Mouse (Mus musculus) heart, embryonic 13.5 days (tissue): ENCODE measurements around the gene 4930544D05Rik. TPM values are rescaled to one million over a fixed set of nuclear protein-coding genes. Genes with fewer than 3 reads are reported as not detected.

Experiments
- ATAC-seq: fragments of 200-750 bp; cut with Nextera tagmentation; 2 replicates; pipeline ENCODE4 v1.8.0; 2017; ENCODE audit warnings: moderate TSS enrichment; ENCODE audit not compliant: insufficient number of reproducible peaks, low FRiP score, low TSS enrichment; ENCODE audit errors: extremely low read depth
- H3K27ac ChIP-seq: fragments of 300-500 bp; sonication (generic); replicated peaks from 2 replicates; pipeline ENCODE4 v1.5.1; 2015; ENCODE audit warnings: moderate library complexity, mild to moderate bottlenecking, inconsistent platforms
- H3K27me3 ChIP-seq: fragments of 300-500 bp; sonication (generic); replicated peaks from 2 replicates; pipeline ENCODE4 v1.6.1; 2015; ENCODE audit warnings: mild to moderate bottlenecking, inconsistent platforms
- H3K36me3 ChIP-seq: fragments of 300-500 bp; sonication (generic); 2 replicates; pipeline ENCODE4 v1.6.1; 2015; ENCODE audit warnings: mild to moderate bottlenecking, inconsistent platforms
- H3K4me1 ChIP-seq: fragments of 300-500 bp; sonication (generic); 2 replicates; pipeline ENCODE4 v1.6.1; 2015; ENCODE audit warnings: inconsistent platforms
- H3K4me2 ChIP-seq: fragments of 300-500 bp; sonication (generic); 2 replicates; pipeline ENCODE4 v1.6.1; 2015; ENCODE audit warnings: inconsistent platforms, mild to moderate bottlenecking, moderate library complexity
- H3K4me3 ChIP-seq: fragments of 300-500 bp; sonication (generic); 2 replicates; pipeline ENCODE4 v1.5.1; 2015; ENCODE audit warnings: moderate library complexity, mild to moderate bottlenecking, inconsistent platforms
- H3K9ac ChIP-seq: fragments of 300-500 bp; sonication (generic); 2 replicates; pipeline ENCODE4 v1.6.1; 2015; ENCODE audit warnings: inconsistent platforms, mild to moderate bottlenecking, moderate library complexity
- H3K9me3 ChIP-seq: fragments of 300-500 bp; sonication (generic); 2 replicates; pipeline ENCODE4 v1.6.1; 2016; ENCODE audit warnings: inconsistent platforms
- WGBS: fragments of 180-500 bp; shearing (Covaris S2); methylation state at CpG from one replicate; pipeline ENCODE4 v1.1.7; 2015; ENCODE audit warnings: mixed read lengths; 5-methylcytosine and 5-hydroxymethylcytosine counted together
- polyA plus RNA-seq: library from polyadenylated mRNA; unstranded; fragments of >200 nt; fragmentation: Nextera tagmentation; extraction: Ambion mirVana; gene quantifications from 2 replicates; pipeline ENCODE4 v1.2.1, GENCODE M21; 2015

4930544D05Rik gene
- polyA plus RNA-seq, 1 experiment from 2014 or later: not detected

DNA sequence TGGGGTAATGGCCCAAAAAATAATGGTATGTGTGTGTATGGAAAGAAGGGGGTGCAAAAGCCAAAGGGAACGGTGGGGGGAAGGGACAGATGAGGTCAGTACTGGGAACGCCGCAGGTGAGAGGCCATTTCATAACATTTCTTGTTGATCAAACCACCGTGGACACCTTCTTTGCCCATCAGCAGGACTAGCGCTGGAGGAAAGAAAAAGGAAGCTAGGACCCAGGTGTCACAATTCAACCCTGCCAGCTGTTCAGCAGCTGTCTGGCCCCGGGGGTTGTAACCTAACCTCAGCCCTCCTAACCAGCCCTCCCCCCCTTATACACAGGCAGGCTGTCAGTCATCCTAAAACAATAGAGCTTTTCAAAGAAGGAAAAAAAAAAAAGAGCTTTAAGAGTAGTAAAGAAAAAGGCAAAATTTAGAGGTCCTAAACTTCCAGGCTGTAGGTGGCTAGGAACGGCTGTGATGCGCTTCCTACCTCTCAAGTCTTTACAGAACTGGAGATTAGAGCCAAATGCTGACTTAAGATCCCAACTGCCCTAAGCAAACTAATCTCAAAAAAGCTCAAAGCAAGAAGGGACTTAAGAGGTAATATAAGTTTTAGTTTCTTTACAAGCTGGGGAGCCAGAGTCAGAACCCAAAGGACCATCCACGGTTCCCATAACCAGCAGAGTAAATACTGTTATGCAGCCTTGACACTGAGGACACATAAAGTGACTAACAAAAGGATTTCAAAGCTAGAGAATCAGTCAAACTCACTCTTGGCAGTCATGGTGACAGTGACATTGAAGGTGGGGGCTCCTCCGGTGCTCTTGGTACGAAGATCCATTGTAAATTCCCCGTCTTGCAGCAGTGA is 36.6 kb downstream of the 4930544D05Rik start:
- Histone ChIP-seq H3K9ac (peak overlapping the region; percentile 100), H3K36me3 (peaks cover 47% of the 10 kb centered on the region), H3K27ac (peak overlapping the region; percentile 99), H3K4me3 (peak overlapping the region; percentile 100), H3K4me1 (peaks cover 75% of the 10 kb centered on the region), H3K4me2 (peak overlapping the region; percentile 94), H3K27me3 (no peaks in the 10 kb centered on the region), H3K9me3 (no peaks in the 10 kb centered on the region)
- ATAC-seq: no peak
- whole genome bisulfite sequencing: 59% methylated on average over 12 of the region's 12 CpGs

DNA sequence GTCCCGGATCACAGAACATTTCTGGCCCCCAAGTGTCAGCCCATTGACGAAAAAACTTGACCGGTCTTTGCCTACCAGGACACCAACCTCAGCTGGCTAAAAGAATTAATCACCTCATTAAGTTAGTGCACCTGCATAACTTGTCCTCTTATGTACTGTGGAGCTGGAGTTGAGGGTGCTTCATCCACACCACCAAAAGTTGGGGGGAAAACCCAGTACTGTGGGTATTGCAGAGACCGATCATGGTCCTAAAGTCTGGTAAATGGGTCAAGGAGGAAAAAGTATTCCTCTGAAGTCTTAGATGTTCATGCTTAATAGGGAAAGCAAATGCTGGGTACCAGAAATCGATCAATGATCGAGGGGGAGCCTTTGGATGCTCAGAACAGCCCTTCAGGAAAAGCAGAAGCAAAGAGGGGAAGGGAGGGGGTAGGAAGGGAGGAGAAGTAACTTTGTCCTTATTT is 37.3 kb downstream of the 4930544D05Rik start:
- ATAC-seq: no peak
- H3K36me3 ChIP-seq: peaks cover 47% of the 10 kb centered on the region
- 38% methylated on average over 6 of the region's 6 CpGs for WGBS
- no peaks in the 10 kb centered on the region for H3K27me3 ChIP-seq
- H3K4me1 ChIP-seq: peaks cover 80% of the 10 kb centered on the region
- peak overlapping the region; percentile 94 for H3K4me2 ChIP-seq
- H3K27ac ChIP-seq: peak overlapping the region; percentile 99
- no peaks in the 10 kb centered on the region for H3K9me3 ChIP-seq
- peak overlapping the region; percentile 100 for H3K9ac ChIP-seq
- peak overlapping the region; percentile 100 for H3K4me3 ChIP-seq

DNA sequence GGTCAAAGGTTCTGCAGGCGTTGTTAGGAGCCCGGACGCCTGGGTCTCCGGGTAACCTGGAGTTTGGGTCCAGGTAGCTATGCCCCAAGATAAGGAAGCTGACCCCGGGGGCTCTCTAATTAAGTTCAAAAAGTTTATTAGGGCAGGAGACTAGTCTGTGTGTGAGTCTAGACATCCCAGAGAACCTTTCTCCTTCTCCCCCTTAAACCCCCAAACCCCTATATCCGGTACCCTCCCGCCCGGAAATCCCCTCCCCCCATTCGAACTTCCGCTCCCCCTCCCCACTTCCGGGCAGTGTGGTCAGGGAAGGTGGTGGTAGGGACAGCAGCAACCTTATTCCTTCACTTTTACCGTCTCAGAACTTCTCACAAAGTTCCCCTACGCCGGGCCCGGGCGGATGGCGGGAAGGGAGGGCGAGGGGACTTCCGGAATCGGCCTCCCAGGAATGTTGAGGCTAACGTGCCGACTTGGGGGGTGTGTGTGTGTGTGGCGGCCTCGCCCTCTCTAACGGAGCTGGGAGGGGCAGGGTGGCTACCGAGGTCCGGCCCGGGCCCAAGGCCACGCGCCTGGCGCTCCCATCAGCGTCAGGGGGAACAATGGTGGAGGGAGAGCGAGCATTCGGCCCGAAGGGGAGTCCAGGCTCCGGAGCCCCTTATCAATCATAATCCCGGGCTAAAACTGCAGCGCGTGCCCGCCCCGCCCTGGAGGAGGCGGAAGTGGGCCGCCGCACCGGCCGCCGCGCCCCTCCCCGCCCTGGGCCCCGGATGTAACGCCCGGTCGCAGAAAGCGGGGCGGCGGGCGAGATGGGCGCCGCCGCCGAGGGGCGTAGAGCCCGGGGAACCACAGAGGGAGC is 37.9 kb downstream of the 4930544D05Rik start:
- peak overlapping the region; percentile 100 for H3K4me3 ChIP-seq
- H3K9me3 ChIP-seq: no peaks in the 10 kb centered on the region
- ATAC-seq: peak; percentile 26
- peaks cover 47% of the 10 kb centered on the region for H3K36me3 ChIP-seq
- no peaks in the 10 kb centered on the region for H3K27me3 ChIP-seq
- peaks cover 80% of the 10 kb centered on the region for H3K4me1 ChIP-seq
- peak overlapping the region; percentile 94 for H3K4me2 ChIP-seq
- peak overlapping the region; percentile 99 for H3K27ac ChIP-seq
- under 1% methylated on average over 63 of the region's 63 CpGs for whole genome bisulfite sequencing
- H3K9ac ChIP-seq: peak overlapping the region; percentile 100

DNA sequence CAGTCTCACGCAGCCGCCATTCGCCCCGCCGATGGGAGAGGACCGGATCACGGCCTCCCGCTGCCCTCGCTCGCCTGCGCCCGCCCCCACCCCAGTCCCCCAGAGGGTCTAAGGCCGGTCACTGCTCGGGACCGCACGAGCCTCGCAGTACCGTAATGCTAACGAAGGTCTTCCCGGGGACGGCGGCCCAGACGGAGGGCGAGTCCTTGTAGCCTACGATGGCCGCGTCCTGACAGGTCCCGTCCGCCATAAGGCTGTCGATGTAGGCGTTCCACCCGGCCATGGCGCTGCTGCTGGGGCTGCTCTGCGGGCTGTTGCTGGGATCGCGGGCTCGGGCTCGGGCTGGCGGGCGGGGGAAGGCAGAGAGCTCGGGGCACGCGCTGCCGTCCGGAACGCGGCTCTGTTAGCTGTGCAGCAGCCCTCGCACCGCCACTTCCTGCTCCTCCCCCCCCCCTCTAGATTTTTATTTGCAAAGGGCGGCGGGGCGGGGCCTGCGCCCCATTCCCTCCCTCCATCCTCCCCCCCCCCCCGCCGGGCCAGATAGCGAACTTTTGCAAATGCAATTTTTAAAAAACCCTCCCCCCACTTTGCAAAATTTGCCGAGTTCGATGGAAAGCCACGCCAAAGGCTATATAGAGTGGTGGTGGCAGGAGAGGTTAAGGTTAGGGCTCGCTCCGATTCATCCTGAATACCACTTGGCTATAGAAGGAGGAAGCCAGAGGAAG is 38.7 kb downstream of the 4930544D05Rik start, which contains the start of gene Pfn1:
Pfn1 (minus strand) TSS at position 447 of the 725 bp plus-strand sequence.
- Histone ChIP-seq H3K27ac (peak within 1 kb of the TSS; percentile 99), H3K4me1 (peaks cover 80% of the 10 kb centered on the region), H3K4me2 (peak within 1 kb of the TSS; percentile 94), H3K9ac (peak within 1 kb of the TSS; percentile 100), H3K4me3 (peak within 1 kb of the TSS; percentile 100), H3K36me3 (peaks cover 42% of the 10 kb centered on the region), H3K9me3 (no peaks in the 10 kb centered on the region), H3K27me3 (no peaks in the 10 kb centered on the region)
- WGBS: under 1% methylated on average over 60 of the region's 61 CpGs
- ATAC-seq: peak; percentile 22

DNA sequence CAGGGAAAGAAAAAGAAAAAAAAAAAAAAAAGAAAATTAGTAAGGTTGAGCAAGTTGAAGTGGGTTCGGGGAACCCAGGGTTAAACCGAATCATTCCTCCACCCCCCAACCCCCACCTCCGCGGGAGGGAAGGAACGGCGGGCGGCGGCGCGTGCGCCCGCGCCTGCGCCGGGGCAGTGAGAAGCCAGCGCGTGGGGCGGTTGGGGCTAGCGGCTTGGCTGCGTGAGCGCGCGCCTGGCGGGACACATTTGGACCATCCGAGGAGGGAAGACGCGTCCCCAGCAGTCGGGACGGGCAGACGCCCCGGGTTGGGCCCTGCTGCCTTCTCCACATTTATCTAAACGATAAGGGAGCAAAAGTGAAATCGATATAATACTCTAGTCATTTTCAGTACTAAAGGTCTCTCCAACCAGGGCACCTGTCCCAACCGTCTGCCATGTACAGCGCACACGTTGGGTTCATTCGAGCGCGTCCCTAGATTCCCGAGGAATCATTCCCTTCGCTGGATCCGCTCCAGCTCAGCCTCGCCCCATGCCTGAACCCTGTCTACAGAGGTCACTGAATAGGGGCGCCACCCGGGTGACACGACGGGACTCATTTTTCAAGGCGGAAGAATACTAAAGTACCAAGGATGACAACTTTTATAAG is 39.4 kb downstream of the 4930544D05Rik start:
- under 1% methylated on average over 42 of the region's 48 CpGs for WGBS
- Histone ChIP-seq H3K9ac (peak overlapping the region; percentile 100), H3K4me3 (peak overlapping the region; percentile 100), H3K4me1 (peaks cover 77% of the 10 kb centered on the region), H3K27ac (peak overlapping the region; percentile 99), H3K4me2 (peak overlapping the region; percentile 94), H3K27me3 (no peaks in the 10 kb centered on the region), H3K36me3 (peaks cover 42% of the 10 kb centered on the region), H3K9me3 (no peaks in the 10 kb centered on the region)
- 0 out of 2 replicates have a peak, but pooled peaks have one; percentile 17 for ATAC-seq

DNA sequence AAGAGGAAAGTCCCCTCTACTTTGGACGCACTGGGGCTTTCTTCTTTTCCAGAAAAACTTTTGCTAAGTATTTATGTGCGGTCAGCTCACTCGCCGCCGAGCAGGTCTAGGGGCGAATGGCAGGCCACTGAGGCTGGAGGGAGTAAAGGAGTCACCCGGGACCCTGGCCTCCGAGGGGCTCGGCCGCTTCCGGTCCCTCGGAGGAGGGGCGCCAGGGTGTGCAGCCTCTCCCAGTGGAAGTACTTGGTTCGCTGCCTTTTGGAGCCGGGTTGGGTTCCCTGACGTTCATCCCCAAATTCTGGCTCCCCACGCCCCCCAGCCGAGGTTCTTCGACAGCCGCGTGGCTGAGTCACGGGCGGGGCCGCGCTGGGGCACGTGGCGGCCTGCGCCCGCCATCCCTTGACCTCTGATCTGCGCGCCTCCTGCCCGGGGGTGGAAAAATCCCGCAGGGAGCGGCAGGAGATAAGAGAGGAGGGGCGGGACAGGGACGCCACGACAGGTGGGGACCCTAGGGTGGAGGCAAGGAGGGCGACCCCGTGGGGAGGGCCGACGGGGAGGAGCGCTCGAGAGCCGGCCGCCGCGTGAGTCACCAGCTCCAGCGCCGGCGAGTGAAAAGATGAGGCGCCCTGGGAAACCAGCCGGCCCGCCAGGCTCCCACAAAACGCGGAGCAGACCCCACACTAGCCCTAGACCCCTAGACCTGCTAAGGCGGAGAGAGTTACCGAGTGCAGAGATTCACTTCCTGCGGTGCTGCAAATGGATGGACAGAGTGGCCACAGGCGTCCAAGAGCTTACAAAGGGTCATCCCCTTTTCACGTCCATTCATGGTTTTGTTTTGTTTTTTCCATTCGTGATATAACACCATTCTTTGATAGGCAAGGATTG is 40.2 kb downstream of the 4930544D05Rik start:
- Histone ChIP-seq H3K9ac (peak overlapping the region; percentile 100), H3K9me3 (no peaks in the 10 kb centered on the region), H3K4me3 (peak overlapping the region; percentile 100), H3K27me3 (no peaks in the 10 kb centered on the region), H3K4me2 (peak overlapping the region; percentile 94), H3K4me1 (peaks cover 70% of the 10 kb centered on the region), H3K27ac (peak overlapping the region; percentile 99), H3K36me3 (peaks cover 41% of the 10 kb centered on the region)
- WGBS: under 1% methylated on average over 61 of the region's 61 CpGs
- no peak for ATAC-seq

DNA sequence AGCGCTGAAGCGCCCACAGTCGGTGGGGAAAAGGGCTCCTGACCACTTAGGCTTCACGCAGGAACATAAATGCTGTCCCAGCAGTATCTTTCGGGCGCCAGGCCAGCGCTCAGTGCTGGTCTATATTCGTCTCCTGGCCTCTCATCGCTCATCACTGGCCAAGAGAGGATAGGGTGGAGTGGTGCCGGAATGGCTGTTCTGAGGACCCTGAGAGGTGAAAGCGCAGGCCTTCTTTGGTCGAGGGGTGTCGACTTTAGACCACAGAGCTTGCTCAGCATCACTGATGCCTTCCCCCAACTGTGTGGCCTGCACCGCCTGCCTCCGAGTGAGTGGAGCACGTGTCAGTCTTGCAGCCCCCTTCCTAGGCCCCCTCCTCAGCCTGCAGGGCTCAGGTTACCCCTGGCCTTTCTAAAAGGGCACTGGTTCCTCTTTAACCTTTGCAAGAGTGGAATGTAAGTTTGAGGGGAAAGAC is 40.8 kb downstream of the 4930544D05Rik start:
- peak overlapping the region; percentile 94 for H3K4me2 ChIP-seq
- 4% methylated on average over 16 of the region's 16 CpGs for WGBS
- peaks cover 68% of the 10 kb centered on the region for H3K4me1 ChIP-seq
- peak overlapping the region; percentile 100 for H3K9ac ChIP-seq
- H3K27me3 ChIP-seq: no peaks in the 10 kb centered on the region
- no peaks in the 10 kb centered on the region for H3K9me3 ChIP-seq
- H3K27ac ChIP-seq: peak overlapping the region; percentile 99
- peaks cover 41% of the 10 kb centered on the region for H3K36me3 ChIP-seq
- peak overlapping the region; percentile 100 for H3K4me3 ChIP-seq
- no peak; the same call in 1 of the 2 replicates for ATAC-seq

DNA sequence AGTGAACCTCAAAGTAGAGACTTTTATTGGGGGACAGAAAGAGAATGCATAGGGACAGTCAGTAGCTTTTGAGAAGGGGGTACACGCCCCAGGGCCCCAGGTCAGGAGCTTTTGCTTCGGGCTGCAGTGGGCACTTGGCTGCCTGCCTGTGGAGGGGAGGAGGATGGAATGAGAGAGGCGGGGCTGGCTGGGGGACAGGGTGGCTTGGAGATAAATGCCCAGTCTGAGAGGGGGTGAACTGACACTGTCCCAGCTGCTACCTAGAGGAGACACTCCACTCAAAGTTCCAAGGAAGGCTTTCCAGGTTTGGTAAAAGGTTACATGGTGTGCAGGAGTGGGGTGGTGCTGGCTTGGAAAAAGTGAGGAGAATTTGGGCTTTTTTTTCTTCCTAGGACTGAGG is 41.3 kb downstream of the 4930544D05Rik start, which contains the start of gene Eno3:
Eno3 (plus strand) TSS at position 239 of the 400 bp plus-strand sequence.
- peak within 1 kb of the TSS; percentile 100 for H3K9ac ChIP-seq
- peaks cover 41% of the 10 kb centered on the region for H3K36me3 ChIP-seq
- peak within 1 kb of the TSS; percentile 99 for H3K27ac ChIP-seq
- peak; percentile 12; the same call in 1 of the 2 replicates for ATAC-seq
- peak within 1 kb of the TSS; percentile 94 for H3K4me2 ChIP-seq
- no peaks in the 10 kb centered on the region for H3K9me3 ChIP-seq
- peaks cover 63% of the 10 kb centered on the region for H3K4me1 ChIP-seq
- H3K27me3 ChIP-seq: no peaks in the 10 kb centered on the region
- H3K4me3 ChIP-seq: peak within 1 kb of the TSS; percentile 100
- WGBS: 15% methylated on average over 3 of the region's 3 CpGs

DNA sequence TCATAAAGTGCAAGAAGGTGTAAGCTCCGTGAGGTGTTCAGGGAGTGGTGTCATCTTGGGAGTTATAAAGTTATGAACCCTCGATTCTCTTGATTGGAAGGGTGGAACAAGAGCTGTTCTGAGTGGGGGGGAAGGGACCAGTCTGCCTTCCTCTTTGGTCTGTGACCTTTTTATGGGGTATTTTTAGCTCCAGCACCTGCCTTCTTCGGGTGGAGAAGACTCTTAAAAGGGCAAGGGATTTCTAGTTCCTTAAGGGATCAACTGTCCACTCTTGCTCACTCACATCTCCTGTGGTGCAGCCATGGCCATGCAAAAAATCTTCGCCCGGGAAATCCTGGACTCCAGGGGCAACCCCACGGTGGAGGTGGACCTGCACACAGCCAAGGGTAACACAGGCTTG is 41.9 kb downstream of the 4930544D05Rik start:
- H3K9me3 ChIP-seq: no peaks in the 10 kb centered on the region
- peak overlapping the region; percentile 100 for H3K9ac ChIP-seq
- 16% methylated on average over 6 of the region's 6 CpGs for WGBS
- no peaks in the 10 kb centered on the region for H3K27me3 ChIP-seq
- no peak for ATAC-seq
- H3K4me2 ChIP-seq: peak overlapping the region; percentile 94
- peak overlapping the region; percentile 99 for H3K27ac ChIP-seq
- H3K36me3 ChIP-seq: peaks cover 41% of the 10 kb centered on the region
- peak overlapping the region; percentile 100 for H3K4me3 ChIP-seq
- peaks cover 57% of the 10 kb centered on the region for H3K4me1 ChIP-seq
